Mouse (Mus musculus): Measurements from ENCODE around the gene AW549877.

DNA sequence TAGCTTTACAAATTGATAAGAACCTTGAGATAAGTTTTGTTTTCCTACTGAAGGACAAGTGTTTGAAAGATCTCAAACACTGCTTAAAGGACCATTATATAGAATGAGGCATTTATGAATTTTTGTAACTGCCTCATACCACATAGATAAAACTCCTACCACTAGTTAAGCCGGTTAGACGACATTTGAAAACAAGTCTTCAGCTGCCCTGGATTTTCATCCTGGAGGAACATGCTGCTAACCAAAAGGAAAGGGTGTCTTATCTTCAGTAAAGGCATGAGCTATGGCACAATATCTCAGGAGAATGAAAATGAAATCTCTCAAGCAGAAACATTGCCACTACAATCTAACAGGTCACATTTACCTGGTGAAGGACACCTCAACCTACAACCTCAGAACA is 28.2 kb upstream of the AW549877 start:
- no peak for TF ChIP-seq GATA1 (IDR thresholded peaks at IDR 0.05; ENCODE audit: borderline replicate concordance, low read length)
- no peak for TF ChIP-seq FLI1 (IDR thresholded peaks at IDR 0.05; ENCODE audit: low read length)

Measured in megakaryocyte, embryonic 14.5 days (primary cell).